ENCODE assay signal across 23 mouse cellular contexts in genomic region chr10:5735141-5735540, GRCm38 (mm10).
DNase-seq lines count a peak whose midpoint lies in the region; ATAC-seq and TF ChIP-seq lines count a peak whose summit lies in the region.
"Had no signal": no experiment of that assay in that cellular context is flagged by ENCODE, and none has a peak within 500 bp of the region (broad histone marks: within the 10 kb centered on the region; RNA-seq: fewer than 3 reads in every experiment).

No protein-coding gene starts in this region.

- H3K4me3 ChIP-seq in left cerebral cortex, adult 2 months: no peak overlapping the region
- H3K4me3 ChIP-seq: heart, embryonic 15.5 days; hindbrain, embryonic 15.5 days; kidney, embryonic 15.5 days; midbrain, embryonic 10.5 days; neural tube, embryonic 12.5 days had no signal

- no peak for TF ChIP-seq CTCF in left cerebral cortex, adult 2 months (IDR thresholded peaks at IDR 0.05)

- ATAC-seq in cerebellum, adult (ENCODE audit: insufficient number of reproducible peaks, low FRiP score, low TSS enrichment): no peak
- no peak for ATAC-seq in megakaryocyte progenitor cell, adult 5-6 weeks (replicated peaks; ENCODE audit: poor library complexity)
- ATAC-seq: CD4-positive, CD25-positive, alpha-beta regulatory T cell, adult 4 months; forebrain, postnatal 0 days; intestine, postnatal 0 days; Patski had no signal

- peak; percentile 5 for DNase-seq in cerebellum, adult 9-10 months
- peak; percentile 1 to 11 for DNase-seq in left cerebral cortex, adult 18-20 months (ENCODE audit: low spot score in 2 of 2)
- DNase-seq in left cerebral cortex, adult 2 months (ENCODE audit: extremely low spot score in 1 of 2, low spot score in 2 of 2): no peak
- peak; percentile 56 to 60 for DNase-seq in layer of hippocampus, adult 8-10 months (ENCODE audit: low spot score in 2 of 2)
- peak; percentile 4 for DNase-seq in left cerebral cortex, postnatal 4 days
- DNase-seq in testis, postnatal 10 days (ENCODE audit: low spot score): no peak
- DNase-seq: adrenal gland, adult 8-10 months; embryo, embryonic 11 days; forebrain, postnatal 0 days; gastrocnemius, postnatal 25 days; heart, postnatal 4 days; kidney, postnatal 4 days; lung, adult 18-20 months had no signal

- H3K27ac ChIP-seq in left cerebral cortex, adult 2 months: no peak overlapping the region
- H3K27ac ChIP-seq: heart, embryonic 15.5 days; hindbrain, embryonic 15.5 days; kidney, embryonic 15.5 days; midbrain, embryonic 10.5 days; neural tube, embryonic 12.5 days had no signal

- intact Hi-C loops in left cerebral cortex, adult 2 months (cut with DNase I): no loop called here
- intact Hi-C loops in left cerebral cortex, postnatal 4 days (cut with DNase I): no loop called here

Comparison
In these comparisons a context has a peak if more than half of its experiments do, and no peak if none do; other contexts are left out.
1. DNase-seq: peak in cerebellum, adult 9-10 months (single experiment), left cerebral cortex, adult 18-20 months (2 of 2), layer of hippocampus, adult 8-10 months (2 of 2) and left cerebral cortex, postnatal 4 days (single experiment); none in left cerebral cortex, adult 2 months (0 of 2) and testis, postnatal 10 days (single experiment).